Mouse (Mus musculus): ENCODE measurements around the gene Lhx5. TPM values are rescaled to one million over a fixed set of nuclear protein-coding genes. Genes with fewer than 3 reads are reported as not detected.
A peak's percentile ranks its signal among the peaks of the same experiment; 100 is the strongest.

Lhx5 gene
- polyA plus RNA-seq, 1 experiment from 2014 or later = not detected

- Histone ChIP-seq H3K4me1 (ENCODE audit: control insufficient read depth, insufficient read depth, low read length) (peaks cover 7% of the 10 kb centered on the region), H3K9me3 (replicated peaks; ENCODE audit: control insufficient read depth, low read length) (no peaks in the 10 kb centered on the region), H3K4me3 (ENCODE audit: low read length) (no peak overlapping the region), H3K4me2 (ENCODE audit: low read depth, low read length) (no peak overlapping the region), H3K36me3 (ENCODE audit: control insufficient read depth, insufficient read depth) (no peaks in the 10 kb centered on the region), H3K27ac (ENCODE audit: low read length) (no peak overlapping the region), H3K9ac (ENCODE audit: low read length) (no peak overlapping the region), H3K27me3 (ENCODE audit: control insufficient read depth, insufficient read depth, low read length) (peaks cover 91% of the 10 kb centered on the region)
- WGBS = under 1% methylated on average over 18 of the region's 18 CpGs
- no peak for ATAC-seq (replicated peaks; ENCODE audit: extremely low read depth, insufficient read depth, low FRiP score)
These were observed 5.5 kb downstream of the Lhx5 start for GRCm38 (mm10) chr5:120436885-120437495.

GRCm38 (mm10) chr5:120437539-120437938, 6.0 kb downstream of the Lhx5 start:
- Histone ChIP-seq H3K9me3 (replicated peaks; ENCODE audit: control insufficient read depth, low read length) (no peaks in the 10 kb centered on the region), H3K4me3 (ENCODE audit: low read length) (no peak overlapping the region), H3K4me2 (ENCODE audit: low read depth, low read length) (no peak overlapping the region), H3K36me3 (ENCODE audit: control insufficient read depth, insufficient read depth) (no peaks in the 10 kb centered on the region), H3K27me3 (ENCODE audit: control insufficient read depth, insufficient read depth, low read length) (peaks cover 90% of the 10 kb centered on the region), H3K4me1 (ENCODE audit: control insufficient read depth, insufficient read depth, low read length) (peaks cover 7% of the 10 kb centered on the region), H3K27ac (ENCODE audit: low read length) (no peak overlapping the region), H3K9ac (ENCODE audit: low read length) (no peak overlapping the region)
- ATAC-seq (replicated peaks; ENCODE audit: extremely low read depth, insufficient read depth, low FRiP score) = no peak
- WGBS = 2% methylated on average over 17 of the region's 17 CpGs

- ATAC-seq (replicated peaks; ENCODE audit: extremely low read depth, insufficient read depth, low FRiP score) = no peak
- Histone ChIP-seq H3K4me3 (ENCODE audit: low read length) (peak overlapping the region; percentile 29), H3K36me3 (ENCODE audit: control insufficient read depth, insufficient read depth) (no peaks in the 10 kb centered on the region), H3K4me2 (ENCODE audit: low read depth, low read length) (peak overlapping the region; percentile 34; the same call in 1 of the 2 replicates), H3K27ac (ENCODE audit: low read length) (no peak overlapping the region), H3K4me1 (ENCODE audit: control insufficient read depth, insufficient read depth, low read length) (peaks cover 7% of the 10 kb centered on the region), H3K27me3 (ENCODE audit: control insufficient read depth, insufficient read depth, low read length) (peaks cover 90% of the 10 kb centered on the region), H3K9ac (ENCODE audit: low read length) (no peak overlapping the region), H3K9me3 (replicated peaks; ENCODE audit: control insufficient read depth, low read length) (no peaks in the 10 kb centered on the region)
- WGBS = 0% methylated on average over 33 of the region's 33 CpGs
These were observed 6.5 kb downstream of the Lhx5 start for GRCm38 (mm10) chr5:120437986-120438385.

GRCm38 (mm10) chr5:120438469-120438868, 7.0 kb downstream of the Lhx5 start:
- peaks cover 88% of the 10 kb centered on the region for H3K27me3 ChIP-seq (ENCODE audit: control insufficient read depth, insufficient read depth, low read length)
- no peak for ATAC-seq (replicated peaks; ENCODE audit: extremely low read depth, insufficient read depth, low FRiP score)
- H3K9me3 ChIP-seq (replicated peaks; ENCODE audit: control insufficient read depth, low read length) = no peaks in the 10 kb centered on the region
- no peak overlapping the region for H3K27ac ChIP-seq (ENCODE audit: low read length)
- H3K4me3 ChIP-seq (ENCODE audit: low read length) = no peak overlapping the region
- WGBS = 2% methylated on average over 13 of the region's 13 CpGs
- no peak overlapping the region for H3K4me2 ChIP-seq (ENCODE audit: low read depth, low read length)
- peaks cover 7% of the 10 kb centered on the region for H3K4me1 ChIP-seq (ENCODE audit: control insufficient read depth, insufficient read depth, low read length)
- H3K36me3 ChIP-seq (ENCODE audit: control insufficient read depth, insufficient read depth) = no peaks in the 10 kb centered on the region
- H3K9ac ChIP-seq (ENCODE audit: low read length) = no peak overlapping the region

GRCm38 (mm10) chr5:120438991-120439710, 7.7 kb downstream of the Lhx5 start:
- Histone ChIP-seq H3K27me3 (ENCODE audit: control insufficient read depth, insufficient read depth, low read length) (peaks cover 82% of the 10 kb centered on the region), H3K4me3 (ENCODE audit: low read length) (no peak overlapping the region), H3K9me3 (replicated peaks; ENCODE audit: control insufficient read depth, low read length) (no peaks in the 10 kb centered on the region), H3K4me2 (ENCODE audit: low read depth, low read length) (no peak overlapping the region), H3K27ac (ENCODE audit: low read length) (no peak overlapping the region), H3K9ac (ENCODE audit: low read length) (no peak overlapping the region), H3K36me3 (ENCODE audit: control insufficient read depth, insufficient read depth) (no peaks in the 10 kb centered on the region), H3K4me1 (ENCODE audit: control insufficient read depth, insufficient read depth, low read length) (peaks cover 7% of the 10 kb centered on the region)
- no peak for ATAC-seq (replicated peaks; ENCODE audit: extremely low read depth, insufficient read depth, low FRiP score)
- 2% methylated on average over 27 of the region's 27 CpGs for WGBS

- Histone ChIP-seq H3K36me3 (ENCODE audit: control insufficient read depth, insufficient read depth) (no peaks in the 10 kb centered on the region), H3K4me1 (ENCODE audit: control insufficient read depth, insufficient read depth, low read length) (peaks cover 7% of the 10 kb centered on the region), H3K27me3 (ENCODE audit: control insufficient read depth, insufficient read depth, low read length) (peaks cover 79% of the 10 kb centered on the region), H3K9ac (ENCODE audit: low read length) (no peak overlapping the region), H3K27ac (ENCODE audit: low read length) (no peak overlapping the region), H3K9me3 (replicated peaks; ENCODE audit: control insufficient read depth, low read length) (no peaks in the 10 kb centered on the region), H3K4me3 (ENCODE audit: low read length) (peak overlapping the region; percentile 47), H3K4me2 (ENCODE audit: low read depth, low read length) (peak overlapping the region; percentile 64)
- WGBS = 2% methylated on average over 61 of the region's 61 CpGs
- no peak for ATAC-seq (replicated peaks; ENCODE audit: extremely low read depth, insufficient read depth, low FRiP score)
These were observed 8.6 kb downstream of the Lhx5 start for GRCm38 (mm10) chr5:120439887-120440670.

GRCm38 (mm10) chr5:120440733-120441132, 9.2 kb downstream of the Lhx5 start:
- WGBS = 6% methylated on average over 14 of the region's 14 CpGs
- H3K9me3 ChIP-seq (replicated peaks; ENCODE audit: control insufficient read depth, low read length) = no peaks in the 10 kb centered on the region
- H3K9ac ChIP-seq (ENCODE audit: low read length) = no peak overlapping the region
- 0 out of 2 replicates have a peak, but pooled peaks have one; percentile 28 for ATAC-seq (replicated peaks; ENCODE audit: extremely low read depth, insufficient read depth, low FRiP score)
- peak overlapping the region; percentile 64 for H3K4me2 ChIP-seq (ENCODE audit: low read depth, low read length)
- H3K36me3 ChIP-seq (ENCODE audit: control insufficient read depth, insufficient read depth) = no peaks in the 10 kb centered on the region
- peaks cover 79% of the 10 kb centered on the region for H3K27me3 ChIP-seq (ENCODE audit: control insufficient read depth, insufficient read depth, low read length)
- no peak overlapping the region for H3K27ac ChIP-seq (ENCODE audit: low read length)
- H3K4me3 ChIP-seq (ENCODE audit: low read length) = peak overlapping the region; percentile 47
- peaks cover 7% of the 10 kb centered on the region for H3K4me1 ChIP-seq (ENCODE audit: control insufficient read depth, insufficient read depth, low read length)

- Histone ChIP-seq H3K27me3 (ENCODE audit: control insufficient read depth, insufficient read depth, low read length) (peaks cover 46% of the 10 kb centered on the region), H3K9ac (ENCODE audit: low read length) (no peak overlapping the region)
- 24% methylated on average over 13 of the region's 13 CpGs for WGBS
These were observed 15.8 kb downstream of the Lhx5 start for GRCm38 (mm10) chr5:120447305-120447704.

More at GRCm38 (mm10) chr5:120447305-120447704, 15.8 kb downstream of the Lhx5 start:
- ATAC-seq (replicated peaks; ENCODE audit: extremely low read depth, insufficient read depth, low FRiP score) = no peak
- no peaks in the 10 kb centered on the region for H3K9me3 ChIP-seq (replicated peaks; ENCODE audit: control insufficient read depth, low read length)
- no peaks in the 10 kb centered on the region for H3K4me1 ChIP-seq (ENCODE audit: control insufficient read depth, insufficient read depth, low read length)
- no peaks in the 10 kb centered on the region for H3K36me3 ChIP-seq (ENCODE audit: control insufficient read depth, insufficient read depth)
- H3K4me2 ChIP-seq (ENCODE audit: low read depth, low read length) = no peak overlapping the region
- H3K4me3 ChIP-seq (ENCODE audit: low read length) = no peak overlapping the region
- no peak overlapping the region for H3K27ac ChIP-seq (ENCODE audit: low read length)
